Mouse (Mus musculus) thymus, adult 2 months (tissue): ENCODE measurements around the gene Ntrk2.

Source experiments
- CTCF ChIP-seq: fragments of 200-500 bp; IDR thresholded peaks from 2 replicates; pipeline ENCODE4 v1.5.1; 2012; ENCODE audit warnings: mild to moderate bottlenecking, control low read depth, low read length, moderate library complexity, borderline replicate concordance; ENCODE audit not compliant: control insufficient read depth, poor library complexity, insufficient read depth; ENCODE audit errors: extremely low read depth
- POLR2A ChIP-seq: fragments of 200-500 bp; IDR thresholded peaks from 2 replicates; pipeline ENCODE4 v1.6.1; 2012; ENCODE audit warnings: mild to moderate bottlenecking, low read length, control low read depth, moderate library complexity; ENCODE audit not compliant: control insufficient read depth, poor library complexity, insufficient read depth; ENCODE audit errors: extremely low read depth

- TF ChIP-seq CTCF (no peak), POLR2A (no peak)
Observed at GRCm38 (mm10) chr13:58947056-58947455, 140.7 kb downstream of the Ntrk2 start.
